Mouse (Mus musculus): Measurements from ENCODE around the gene Rpl23.

Rpl23 gene

GRCm38 (mm10) chr11:97813085-97813484 is 30.8 kb upstream of the Rpl23 start:
- no peak for DNase-seq

- no peak for DNase-seq
Observed at GRCm38 (mm10) chr11:97812491-97812921, 30.3 kb upstream of the Rpl23 start.

GRCm38 (mm10) chr11:97811569-97812362 is 29.5 kb upstream of the Rpl23 start:
- DNase-seq = peak; percentile 91 to 92

- DNase-seq = no peak
Observed at GRCm38 (mm10) chr11:97810970-97811369, 28.7 kb upstream of the Rpl23 start.

- peak in 1 of 2 experiments; percentile 61 for DNase-seq
Observed at GRCm38 (mm10) chr11:97810356-97810755, 28.1 kb upstream of the Rpl23 start.

GRCm38 (mm10) chr11:97809235-97810121 is 27.2 kb upstream of the Rpl23 start:
- no peak for DNase-seq

- DNase-seq = peak in 1 of 2 experiments; percentile 69
Observed at GRCm38 (mm10) chr11:97808621-97809234, 26.5 kb upstream of the Rpl23 start.

GRCm38 (mm10) chr11:97808093-97808492 is 25.9 kb upstream of the Rpl23 start:
- peak; percentile 74 to 78 for DNase-seq

- peak in 1 of 2 experiments; percentile 24 for DNase-seq
Observed at GRCm38 (mm10) chr11:97807626-97808025, 25.4 kb upstream of the Rpl23 start.

GRCm38 (mm10) chr11:97806613-97806964 is 24.4 kb upstream of the Rpl23 start:
- no peak for DNase-seq

GRCm38 (mm10) chr11:97805662-97806612 is 23.7 kb upstream of the Rpl23 start:
- DNase-seq = peak in 1 of 2 experiments; percentile 58

GRCm38 (mm10) chr11:97804841-97805661 is 22.8 kb upstream of the Rpl23 start:
- DNase-seq = peak in 1 of 2 experiments; percentile 64

GRCm38 (mm10) chr11:97803847-97804246 is 21.6 kb upstream of the Rpl23 start:
- no peak for DNase-seq

- DNase-seq = no peak
Observed at GRCm38 (mm10) chr11:97802495-97802894, 20.3 kb upstream of the Rpl23 start.

- no peak for DNase-seq
Observed at GRCm38 (mm10) chr11:97802194-97802470, 19.9 kb upstream of the Rpl23 start.

- DNase-seq = peak; percentile 85 to 88
Observed at GRCm38 (mm10) chr11:97801409-97802193, 19.4 kb upstream of the Rpl23 start.

GRCm38 (mm10) chr11:97800691-97801408 is 18.6 kb upstream of the Rpl23 start:
- DNase-seq = peak; percentile 87 to 91

GRCm38 (mm10) chr11:97799994-97800690 is 17.9 kb upstream of the Rpl23 start:
- peak; percentile 84 to 91 for DNase-seq
